Mouse (Mus musculus): ENCODE data around the gene Dhx33.

DNA sequence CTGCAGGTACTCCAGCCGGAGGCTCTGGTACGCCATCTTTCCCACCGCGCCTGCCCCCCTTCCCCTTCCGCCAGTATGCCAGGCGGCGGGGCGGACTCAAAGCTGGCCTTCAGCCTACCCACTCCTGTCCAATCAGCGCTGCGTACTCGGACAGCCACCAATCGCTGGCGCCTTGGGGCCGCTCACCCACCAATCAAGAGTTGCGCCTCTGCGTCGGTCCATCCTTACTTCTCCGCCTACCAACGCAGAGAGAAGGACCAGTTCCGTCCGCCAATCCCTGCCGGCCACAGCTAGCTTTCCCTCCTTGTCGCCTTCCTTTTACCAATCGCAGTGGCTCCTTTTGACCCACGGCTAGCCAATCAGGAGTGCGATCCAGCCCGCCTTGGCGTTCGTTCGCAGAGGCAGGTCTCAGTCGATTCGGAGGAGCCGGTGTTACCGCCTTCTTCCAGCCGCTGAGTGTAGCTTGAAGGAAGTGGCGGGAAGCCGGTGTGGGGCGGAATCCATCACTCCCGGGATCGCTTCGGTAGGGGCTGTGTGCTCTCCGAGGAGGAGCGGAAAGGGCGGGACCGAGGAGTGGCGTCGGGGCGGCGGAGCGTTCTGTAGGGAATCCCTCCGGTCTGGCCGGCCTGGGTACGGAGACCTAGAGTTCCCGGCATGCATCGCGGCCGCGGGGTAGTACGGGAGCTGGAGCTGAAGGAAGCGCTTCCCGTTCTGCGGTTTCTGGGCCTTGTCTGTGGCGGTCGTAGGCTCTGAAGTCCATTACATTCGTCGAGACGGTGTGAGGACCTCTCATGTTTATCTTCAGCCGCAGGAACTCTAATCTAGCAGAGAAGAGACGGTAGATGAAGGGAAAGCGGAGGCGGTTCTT lies 15.2 kb upstream of the Dhx33 start, which contains the start of the genes Mis12 and Derl2:
- TF ChIP-seq CTCF (IDR thresholded peaks at IDR 0.05), result no peak
- TF ChIP-seq EP300 (IDR thresholded peaks at IDR 0.05), result peak; percentile 77; the same call in 1 of the 2 replicates

Data from lung, postnatal 0 days (tissue).